Mouse (Mus musculus) stomach, embryonic 16.5 days (tissue): ENCODE results near the gene Olfr90. TPM values are rescaled to one million over a fixed set of nuclear protein-coding genes. Genes with fewer than 3 reads are reported as not detected.

Source experiments
- ATAC-seq: fragments of 200-750 bp; cut with Nextera tagmentation; 2 replicates; pipeline ENCODE4 v1.8.0; 2017; ENCODE audit warnings: moderate number of reproducible peaks, moderate TSS enrichment; ENCODE audit not compliant: insufficient read depth, low FRiP score
- H3K27ac ChIP-seq: fragments of 300-500 bp; sonication (generic); 2 replicates; pipeline ENCODE4 v1.5.1; 2014; ENCODE audit warnings: low read length
- H3K27me3 ChIP-seq: fragments of 300-500 bp; sonication (generic); 2 replicates; pipeline ENCODE4 v1.6.1; 2014; ENCODE audit warnings: low read length, control low read depth, mixed read lengths; ENCODE audit not compliant: control insufficient read depth, insufficient read depth
- H3K36me3 ChIP-seq: fragments of 300-500 bp; sonication (generic); 2 replicates; pipeline ENCODE4 v1.6.1; 2014; ENCODE audit warnings: low read length; ENCODE audit not compliant: control insufficient read depth, insufficient read depth
- H3K4me1 ChIP-seq: fragments of 300-500 bp; sonication (generic); 2 replicates; pipeline ENCODE4 v1.6.1; 2014; ENCODE audit warnings: low read length, control low read depth, mixed read lengths; ENCODE audit not compliant: control insufficient read depth, insufficient read depth
- H3K4me2 ChIP-seq: fragments of 300-500 bp; sonication (generic); 2 replicates; pipeline ENCODE4 v1.6.1; 2014; ENCODE audit warnings: low read depth, low read length, mixed read lengths
- H3K4me3 ChIP-seq: fragments of 300-500 bp; sonication (generic); replicated peaks from 2 replicates; pipeline ENCODE4 v1.5.1; 2014; ENCODE audit warnings: mild to moderate bottlenecking, low read length
- H3K9ac ChIP-seq: fragments of 300-500 bp; sonication (generic); 2 replicates; pipeline ENCODE4 v1.6.1; 2014; ENCODE audit warnings: low read length
- H3K9me3 ChIP-seq: fragments of 300-500 bp; sonication (generic); replicated peaks from 2 replicates; pipeline ENCODE4 v1.6.1; 2016; ENCODE audit warnings: low read length, control low read depth; ENCODE audit not compliant: control insufficient read depth
- WGBS: fragments of 180-500 bp; shearing (Covaris S2); extraction: QIAGEN DNeasy Blood & Tissue Kit; methylation state at CpG from one replicate; pipeline ENCODE4 v1.1.7; 2014; 5-methylcytosine and 5-hydroxymethylcytosine counted together
- polyA plus RNA-seq: library from polyadenylated mRNA; unstranded; fragments of >200 nt; fragmentation: Nextera tagmentation; extraction: Ambion mirVana; gene quantifications from 2 replicates; pipeline ENCODE4 v1.2.1, GENCODE M21; 2015

Olfr90 gene
- polyA plus RNA-seq, 1 experiment from 2014 or later, result not detected

- Histone ChIP-seq H3K4me1 (peaks cover 36% of the 10 kb centered on the region), H3K27ac (peak overlapping the region; percentile 27; the same call in 1 of the 2 replicates), H3K9ac (peak overlapping the region; percentile 76), H3K27me3 (no peaks in the 10 kb centered on the region), H3K36me3 (no peaks in the 10 kb centered on the region), H3K4me3 (peak overlapping the region; percentile 62), H3K4me2 (peak overlapping the region; percentile 87), H3K9me3 (no peaks in the 10 kb centered on the region)
- peak; percentile 47 for ATAC-seq
- under 1% methylated on average over 22 of the region's 22 CpGs for WGBS
Observed at GRCm38 (mm10) chr17:37050399-37050798, 37.9 kb downstream of the Olfr90 start.

- Histone ChIP-seq H3K27ac (peak overlapping the region; percentile 27; the same call in 1 of the 2 replicates), H3K4me2 (peak overlapping the region; percentile 87), H3K9me3 (no peaks in the 10 kb centered on the region), H3K4me3 (peak overlapping the region; percentile 62), H3K27me3 (no peaks in the 10 kb centered on the region), H3K9ac (peak overlapping the region; percentile 76), H3K36me3 (no peaks in the 10 kb centered on the region), H3K4me1 (peaks cover 36% of the 10 kb centered on the region)
- WGBS, result 8% methylated on average over 39 of the region's 39 CpGs
- no peak for ATAC-seq
Observed at GRCm38 (mm10) chr17:37049570-37050310, 38.6 kb downstream of the Olfr90 start.

- H3K4me3 ChIP-seq, result no peak overlapping the region
- H3K27ac ChIP-seq, result no peak overlapping the region
- no peaks in the 10 kb centered on the region for H3K27me3 ChIP-seq
- peaks cover 36% of the 10 kb centered on the region for H3K4me1 ChIP-seq
- no peak overlapping the region for H3K4me2 ChIP-seq
- no peaks in the 10 kb centered on the region for H3K9me3 ChIP-seq
- WGBS, result 69% methylated on average over 7 of the region's 7 CpGs
- no peak overlapping the region; the same call in 1 of the 2 replicates for H3K9ac ChIP-seq
- H3K36me3 ChIP-seq, result no peaks in the 10 kb centered on the region
- ATAC-seq, result no peak
Observed at GRCm38 (mm10) chr17:37048383-37048782, 39.9 kb downstream of the Olfr90 start.

- Histone ChIP-seq H3K4me1 (peaks cover 36% of the 10 kb centered on the region), H3K27me3 (no peaks in the 10 kb centered on the region), H3K4me2 (no peak overlapping the region), H3K9ac (no peak overlapping the region), H3K4me3 (no peak overlapping the region), H3K27ac (no peak overlapping the region), H3K36me3 (no peaks in the 10 kb centered on the region), H3K9me3 (no peaks in the 10 kb centered on the region)
- WGBS, result 33% methylated on average over 3 of the region's 3 CpGs
- ATAC-seq, result no peak
Observed at GRCm38 (mm10) chr17:37047981-37048380, 40.3 kb downstream of the Olfr90 start.

GRCm38 (mm10) chr17:37047332-37047976 is 40.8 kb downstream of the Olfr90 start:
- peak overlapping the region; percentile 96; the same call in 1 of the 2 replicates for H3K9ac ChIP-seq
- 25% methylated on average over 19 of the region's 19 CpGs for WGBS
- no peak for ATAC-seq
- peak overlapping the region; percentile 86 for H3K4me3 ChIP-seq
- no peaks in the 10 kb centered on the region for H3K36me3 ChIP-seq
- H3K9me3 ChIP-seq, result no peaks in the 10 kb centered on the region
- no peak overlapping the region for H3K27ac ChIP-seq
- H3K27me3 ChIP-seq, result no peaks in the 10 kb centered on the region
- peak overlapping the region; percentile 75 for H3K4me2 ChIP-seq
- peaks cover 36% of the 10 kb centered on the region for H3K4me1 ChIP-seq

GRCm38 (mm10) chr17:37046312-37047112 is 41.8 kb downstream of the Olfr90 start:
- peaks cover 35% of the 10 kb centered on the region for H3K4me1 ChIP-seq
- WGBS, result under 1% methylated on average over 38 of the region's 58 CpGs

GRCm38 (mm10) chr17:37045611-37046311 is 42.5 kb downstream of the Olfr90 start, which contains the start of gene Gabbr1:
TSS of gene Gabbr1 (plus strand) at chr17:37045966.
- Histone ChIP-seq H3K4me2 (peak within 1 kb of the TSS; percentile 75), H3K9me3 (no peaks in the 10 kb centered on the region), H3K4me3 (peak within 1 kb of the TSS; percentile 86), H3K36me3 (no peaks in the 10 kb centered on the region), H3K4me1 (peaks cover 28% of the 10 kb centered on the region), H3K9ac (peak within 1 kb of the TSS; percentile 96), H3K27ac (peak within 1 kb of the TSS; percentile 79), H3K27me3 (no peaks in the 10 kb centered on the region)
- 1% methylated on average over 47 of the region's 55 CpGs for WGBS
- peak; percentile 90 for ATAC-seq

More at GRCm38 (mm10) chr17:37046312-37047112, 41.8 kb downstream of the Olfr90 start:
- no peaks in the 10 kb centered on the region for H3K27me3 ChIP-seq
- H3K9ac ChIP-seq, result peak overlapping the region; percentile 96
- peak overlapping the region; percentile 75 for H3K4me2 ChIP-seq
- no peaks in the 10 kb centered on the region for H3K36me3 ChIP-seq
- H3K4me3 ChIP-seq, result peak overlapping the region; percentile 86
- H3K27ac ChIP-seq, result peak overlapping the region; percentile 79
- ATAC-seq, result peak; percentile 80
- no peaks in the 10 kb centered on the region for H3K9me3 ChIP-seq

GRCm38 (mm10) chr17:37044651-37045244 is 43.6 kb downstream of the Olfr90 start:
- no peak overlapping the region for H3K27ac ChIP-seq
- H3K36me3 ChIP-seq, result no peaks in the 10 kb centered on the region
- peak overlapping the region; percentile 96 for H3K9ac ChIP-seq
- 55% methylated on average over 7 of the region's 7 CpGs for WGBS
- H3K4me3 ChIP-seq, result peak overlapping the region; percentile 86; the same call in 1 of the 2 replicates
- H3K27me3 ChIP-seq, result no peaks in the 10 kb centered on the region
- peaks cover 19% of the 10 kb centered on the region for H3K4me1 ChIP-seq
- ATAC-seq, result no peak
- H3K4me2 ChIP-seq, result peak overlapping the region; percentile 75
- no peaks in the 10 kb centered on the region for H3K9me3 ChIP-seq
